Mouse (Mus musculus): ENCODE measurements around the gene Bicdl2. TPM values are rescaled to one million over a fixed set of nuclear protein-coding genes. Genes with fewer than 3 reads are reported as not detected.

Bicdl2 gene
- total and polyA plus RNA-seq, 3 experiments, result not detected

DNA sequence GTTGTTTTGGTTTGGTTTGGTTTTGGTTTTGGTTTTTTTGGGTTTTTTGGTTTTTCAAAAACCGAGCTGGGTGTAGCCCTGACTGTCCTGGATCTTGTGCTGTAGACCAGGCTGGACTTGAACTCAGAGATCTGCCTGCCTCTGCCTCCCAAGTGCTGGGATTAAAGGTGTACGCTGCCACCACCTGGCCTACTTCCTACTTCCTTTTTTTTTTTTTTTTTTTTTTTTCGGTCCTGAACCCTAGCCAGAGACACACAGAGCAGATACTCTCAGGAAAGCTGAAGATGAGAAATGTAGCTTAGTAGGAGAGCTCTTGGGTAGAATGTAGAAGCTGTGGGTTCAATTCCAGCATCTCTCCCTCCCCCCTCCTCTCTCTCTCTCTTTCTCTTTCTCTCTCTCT lies 1.9 kb upstream of the Bicdl2 start:
- Histone ChIP-seq H3K4me1 (ENCODE audit: control insufficient read depth, insufficient read depth, low read length) (no peaks in the 10 kb centered on the region), H3K36me3 (ENCODE audit: control insufficient read depth, insufficient read depth, low read length) (no peaks in the 10 kb centered on the region), H3K27ac (no peak overlapping the region), H3K27me3 (ENCODE audit: control insufficient read depth, insufficient read depth, low read length) (peaks cover 2% of the 10 kb centered on the region; the same call in 1 of the 2 replicates), H3K9ac (ENCODE audit: low read depth, low read length) (no peak overlapping the region), H3K4me3 (no peak overlapping the region), H3K79me2 (replicated peaks; ENCODE audit: control insufficient read depth, insufficient read depth, low read length) (no peaks in the 10 kb centered on the region)
- TF ChIP-seq POLR2A (IDR thresholded peaks at IDR 0.05; ENCODE audit: insufficient read depth, low read depth, low read length) (no peak), CTCF (IDR thresholded peaks at IDR 0.05) (no peak), EP300 (IDR thresholded peaks at IDR 0.05; ENCODE audit: insufficient read depth, low read depth, low read length) (no peak)
- WGBS, result 90% methylated on average over 3 of the region's 3 CpGs
- intact Hi-C loops (cut with DNase I), result no loop called here
- no peak for DNase-seq

DNA sequence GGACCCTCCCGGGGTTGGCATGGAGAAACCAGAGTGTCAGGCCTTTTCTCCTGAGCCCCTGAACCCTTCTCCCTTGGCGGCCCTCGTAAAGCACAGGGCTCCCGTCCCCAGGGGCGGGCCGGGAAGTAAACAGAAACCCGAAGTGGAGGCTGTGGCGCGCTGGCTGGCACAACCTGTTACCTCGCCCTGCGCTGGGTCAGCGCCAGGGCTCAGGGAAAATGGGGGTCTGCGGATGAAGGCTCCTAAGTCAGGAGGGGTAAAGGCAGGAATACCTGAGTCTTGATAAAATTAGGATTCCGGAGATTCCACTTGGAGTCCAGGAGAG lies 532 bp downstream of the Bicdl2 start:
- Histone ChIP-seq H3K79me2 (replicated peaks; ENCODE audit: control insufficient read depth, insufficient read depth, low read length) (no peaks in the 10 kb centered on the region), H3K36me3 (ENCODE audit: control insufficient read depth, insufficient read depth, low read length) (no peaks in the 10 kb centered on the region), H3K27me3 (ENCODE audit: control insufficient read depth, insufficient read depth, low read length) (peaks cover 2% of the 10 kb centered on the region; the same call in 1 of the 2 replicates), H3K4me1 (ENCODE audit: control insufficient read depth, insufficient read depth, low read length) (no peaks in the 10 kb centered on the region), H3K9ac (ENCODE audit: low read depth, low read length) (no peak overlapping the region), H3K4me3 (no peak overlapping the region), H3K27ac (no peak overlapping the region)
- TF ChIP-seq EP300 (IDR thresholded peaks at IDR 0.05; ENCODE audit: insufficient read depth, low read depth, low read length) (no peak), CTCF (IDR thresholded peaks at IDR 0.05) (no peak)
- intact Hi-C loops (cut with DNase I), result loop anchor here (2.0 kb wide), 1 partner anchor 46 kb away; no protein-coding TSS in a partner anchor
- WGBS, result 4% methylated on average over 14 of the region's 14 CpGs
- DNase-seq, result no peak

DNA sequence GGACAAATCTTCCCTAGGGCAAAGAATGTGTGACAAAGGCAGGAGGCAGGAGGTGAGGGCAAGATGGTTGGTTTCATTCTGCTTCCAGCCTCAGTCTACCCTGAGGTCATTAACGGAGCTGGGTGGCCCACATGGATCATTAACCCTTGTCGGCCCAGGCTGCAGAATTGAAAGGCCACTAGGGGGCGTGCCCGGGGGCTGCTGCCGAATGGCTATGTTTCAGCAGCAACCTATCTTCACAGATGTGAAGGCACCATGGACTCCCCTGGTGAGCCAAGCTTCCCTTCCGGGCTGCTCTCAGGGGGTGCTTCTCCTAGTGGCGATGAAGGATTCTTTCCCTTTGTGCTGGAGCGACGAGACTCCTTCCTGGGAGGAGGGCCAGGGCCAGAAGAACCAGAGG lies 1.2 kb downstream of the Bicdl2 start:
- DNase-seq, result no peak
- Histone ChIP-seq H3K4me1 (ENCODE audit: control insufficient read depth, insufficient read depth, low read length) (no peaks in the 10 kb centered on the region), H3K27ac (no peak overlapping the region), H3K36me3 (ENCODE audit: control insufficient read depth, insufficient read depth, low read length) (no peaks in the 10 kb centered on the region), H3K9ac (ENCODE audit: low read depth, low read length) (no peak overlapping the region), H3K79me2 (replicated peaks; ENCODE audit: control insufficient read depth, insufficient read depth, low read length) (no peaks in the 10 kb centered on the region), H3K27me3 (ENCODE audit: control insufficient read depth, insufficient read depth, low read length) (peaks cover 2% of the 10 kb centered on the region; the same call in 1 of the 2 replicates), H3K4me3 (no peak overlapping the region)
- no peak for TF ChIP-seq EP300 (IDR thresholded peaks at IDR 0.05; ENCODE audit: insufficient read depth, low read depth, low read length)
- peak; percentile 55 for TF ChIP-seq CTCF (IDR thresholded peaks at IDR 0.05)
- 4% methylated on average over 9 of the region's 9 CpGs for WGBS
- intact Hi-C loops (cut with DNase I), result loop anchor here (2.0 kb wide), 1 partner anchor 45 kb away; no protein-coding TSS in a partner anchor

DNA sequence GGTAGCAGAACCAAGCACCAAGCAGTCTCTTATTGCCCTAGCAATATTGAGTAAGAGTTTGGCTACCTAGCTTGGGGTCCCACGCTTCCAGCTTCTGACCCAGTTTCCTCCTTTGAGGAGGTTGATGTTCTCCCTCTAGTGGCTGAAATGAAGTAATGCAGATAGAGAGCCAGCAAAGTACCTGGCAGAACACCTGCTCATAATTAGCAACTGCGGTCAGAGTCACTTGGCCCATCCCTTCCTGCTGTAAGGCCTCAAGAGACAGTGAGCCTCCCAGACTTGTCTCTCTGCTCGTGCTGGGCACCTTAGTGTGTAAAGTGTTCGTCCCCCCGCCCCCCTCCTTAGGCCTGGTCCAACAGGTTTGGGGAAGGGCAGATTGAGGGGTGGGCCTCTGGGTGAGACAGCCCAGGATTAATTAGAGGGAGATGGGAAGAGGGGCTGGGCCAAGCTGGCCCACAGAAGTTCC lies 4.3 kb downstream of the Bicdl2 start:
- WGBS, result 31% methylated on average over 5 of the region's 5 CpGs
- 0 out of 2 replicates have a peak, but pooled peaks have one; percentile 31 for TF ChIP-seq EP300 (IDR thresholded peaks at IDR 0.05; ENCODE audit: insufficient read depth, low read depth, low read length)
- TF ChIP-seq CTCF (IDR thresholded peaks at IDR 0.05), result peak; percentile 88
- no peak for TF ChIP-seq POLR2A (IDR thresholded peaks at IDR 0.05; ENCODE audit: insufficient read depth, low read depth, low read length)
- intact Hi-C loops (cut with DNase I), result no loop called here

DNA sequence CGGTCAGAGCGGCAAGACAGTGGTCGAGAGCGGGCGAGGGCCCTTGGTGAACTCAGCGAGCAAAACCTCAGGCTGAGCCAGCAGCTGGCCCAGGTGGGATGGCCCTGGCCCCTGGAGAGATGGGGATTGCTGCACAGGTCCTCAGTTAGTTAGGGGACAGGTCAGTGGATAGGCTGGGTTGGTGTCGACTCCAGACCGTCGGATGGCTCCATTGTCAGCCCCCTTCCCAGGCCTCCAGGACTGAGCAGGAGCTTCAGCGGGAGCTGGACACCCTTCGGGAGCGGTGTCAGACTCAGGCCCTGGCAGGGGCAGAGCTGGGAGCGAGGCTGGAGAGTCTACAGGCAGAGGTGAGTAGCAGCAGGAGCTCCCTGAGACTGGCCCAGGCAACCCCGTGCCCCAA lies 5.2 kb downstream of the Bicdl2 start:
- Histone ChIP-seq H3K4me1 (ENCODE audit: control insufficient read depth, insufficient read depth, low read length) (no peaks in the 10 kb centered on the region), H3K9ac (ENCODE audit: low read depth, low read length) (no peak overlapping the region), H3K27me3 (ENCODE audit: control insufficient read depth, insufficient read depth, low read length) (no peaks in the 10 kb centered on the region), H3K27ac (no peak overlapping the region), H3K4me3 (no peak overlapping the region), H3K36me3 (ENCODE audit: control insufficient read depth, insufficient read depth, low read length) (no peaks in the 10 kb centered on the region), H3K79me2 (replicated peaks; ENCODE audit: control insufficient read depth, insufficient read depth, low read length) (no peaks in the 10 kb centered on the region)
- DNase-seq, result no peak
- intact Hi-C loops (cut with DNase I), result no loop called here
- no peak for TF ChIP-seq POLR2A (IDR thresholded peaks at IDR 0.05; ENCODE audit: insufficient read depth, low read depth, low read length)
- no peak for TF ChIP-seq EP300 (IDR thresholded peaks at IDR 0.05; ENCODE audit: insufficient read depth, low read depth, low read length)
- TF ChIP-seq CTCF (IDR thresholded peaks at IDR 0.05), result no peak
- WGBS, result 82% methylated on average over 14 of the region's 14 CpGs

More for the DNA sequence above, 4.3 kb downstream of the Bicdl2 start:
- H3K27ac ChIP-seq, result no peak overlapping the region
- no peaks in the 10 kb centered on the region for H3K4me1 ChIP-seq (ENCODE audit: control insufficient read depth, insufficient read depth, low read length)
- H3K27me3 ChIP-seq (ENCODE audit: control insufficient read depth, insufficient read depth, low read length), result peaks cover 2% of the 10 kb centered on the region; the same call in 1 of the 2 replicates
- no peak overlapping the region for H3K4me3 ChIP-seq
- no peaks in the 10 kb centered on the region for H3K36me3 ChIP-seq (ENCODE audit: control insufficient read depth, insufficient read depth, low read length)
- DNase-seq, result no peak
- no peak overlapping the region for H3K9ac ChIP-seq (ENCODE audit: low read depth, low read length)
- H3K79me2 ChIP-seq (replicated peaks; ENCODE audit: control insufficient read depth, insufficient read depth, low read length), result no peaks in the 10 kb centered on the region

DNA sequence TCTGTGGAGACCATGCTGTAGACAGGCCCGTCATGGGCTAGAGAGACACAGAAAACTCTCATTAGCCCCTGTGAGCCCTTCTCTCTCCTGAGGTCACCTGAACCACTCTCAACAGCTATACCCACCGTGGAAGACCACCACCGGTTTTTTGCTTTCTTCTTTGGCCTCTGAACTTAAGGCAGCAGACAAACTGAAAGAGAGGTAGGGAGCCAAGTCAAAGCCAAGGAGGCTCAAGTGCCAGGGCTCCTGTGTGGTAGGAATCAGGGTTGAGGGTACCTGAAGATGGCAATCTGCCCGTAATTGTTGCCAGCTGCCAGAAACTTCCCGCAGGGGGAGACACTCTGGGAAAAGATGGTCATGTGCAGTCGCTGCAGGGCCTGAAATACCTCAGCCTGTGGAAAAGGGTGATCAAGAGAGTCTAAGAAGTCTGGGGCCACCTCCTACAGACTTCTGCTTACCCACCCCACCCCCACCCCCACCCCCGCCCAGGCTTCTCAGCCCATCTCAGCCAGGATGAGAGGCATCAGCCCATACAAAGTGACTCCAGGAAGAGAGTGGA lies 10.3 kb downstream of the Bicdl2 start:
- Histone ChIP-seq H3K4me1 (ENCODE audit: control insufficient read depth, insufficient read depth, low read length) (peaks cover 2% of the 10 kb centered on the region), H3K9ac (ENCODE audit: low read depth, low read length) (no peak overlapping the region), H3K79me2 (replicated peaks; ENCODE audit: control insufficient read depth, insufficient read depth, low read length) (no peaks in the 10 kb centered on the region), H3K36me3 (ENCODE audit: control insufficient read depth, insufficient read depth, low read length) (no peaks in the 10 kb centered on the region), H3K27me3 (ENCODE audit: control insufficient read depth, insufficient read depth, low read length) (no peaks in the 10 kb centered on the region), H3K4me3 (no peak overlapping the region), H3K27ac (no peak overlapping the region)
- 88% methylated on average over 7 of the region's 7 CpGs for WGBS
- TF ChIP-seq EP300 (IDR thresholded peaks at IDR 0.05; ENCODE audit: insufficient read depth, low read depth, low read length), result no peak
- intact Hi-C loops (cut with DNase I), result loop anchor here (2.0 kb wide), 1 partner anchor 130 kb away; no protein-coding TSS in a partner anchor
- no peak for DNase-seq
